Mouse (Mus musculus): ENCODE measurements around the gene CN725425.

DNA sequence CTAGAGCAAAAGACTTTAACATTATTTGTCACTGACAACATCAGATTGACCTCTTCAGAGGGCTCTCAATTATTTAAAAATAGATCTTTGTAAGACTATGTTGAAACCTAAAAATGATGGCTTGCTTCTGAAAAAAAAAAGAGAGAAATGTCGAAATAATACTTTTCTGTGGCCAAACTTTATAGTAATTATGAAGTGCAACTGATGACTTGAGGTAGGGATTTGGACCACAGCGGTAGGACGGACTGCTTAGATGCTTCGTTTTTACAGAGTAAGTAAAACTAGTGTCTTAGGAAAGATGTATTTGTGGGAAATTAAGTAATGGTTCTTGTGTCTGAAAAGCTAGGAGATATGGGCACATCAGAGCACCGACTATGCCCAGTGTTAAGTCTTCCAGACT lies 38.1 kb upstream of the CN725425 start:
- no peak for TF ChIP-seq GATA1 (IDR thresholded peaks at IDR 0.05; ENCODE audit: low read length)
- no peak for TF ChIP-seq TAL1 (IDR thresholded peaks at IDR 0.05; ENCODE audit: low read length)

Measured in erythroblast, embryonic 14.5 days (primary cell).